Mouse (Mus musculus): Measurements from ENCODE around the gene Igsf6.

DNA sequence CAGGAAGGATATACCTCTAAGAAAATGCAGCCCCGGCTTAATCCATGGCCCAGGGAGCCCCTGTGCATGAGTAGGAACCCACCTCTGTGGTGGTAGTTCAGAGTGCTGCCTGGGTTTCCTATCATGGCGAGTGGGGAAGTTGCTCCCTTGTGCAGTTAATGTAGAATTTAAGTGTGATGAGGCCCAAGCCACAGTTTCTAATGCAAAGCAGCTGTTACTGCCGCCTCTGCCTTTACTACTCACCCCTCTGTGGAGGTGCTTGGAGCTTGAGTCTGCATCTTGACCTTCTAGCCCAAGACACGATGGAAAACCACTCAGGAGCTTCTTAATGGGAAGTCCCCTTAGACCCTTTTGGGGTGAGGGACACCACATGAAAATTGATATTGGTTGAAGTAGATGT, 3.1 kb downstream of the Igsf6 start:
- TF ChIP-seq POLR2A (IDR thresholded peaks at IDR 0.05; ENCODE audit: borderline replicate concordance, insufficient read depth, low read length) (no peak), CTCF (IDR thresholded peaks at IDR 0.05; ENCODE audit: borderline replicate concordance, insufficient read depth, low read depth, low read length) (no peak)
